Mouse (Mus musculus) neural tube, embryonic 12.5 days (tissue): ENCODE results near the gene Haao. TPM values are rescaled to one million over a fixed set of nuclear protein-coding genes. Genes with fewer than 3 reads are reported as not detected.

Source experiments
- ATAC-seq: fragments of 200-750 bp; cut with Nextera tagmentation; 2 replicates; pipeline ENCODE4 v1.8.0; 2017; ENCODE audit warnings: low read depth, mild to moderate bottlenecking, moderate TSS enrichment, moderate library complexity; ENCODE audit not compliant: low FRiP score
- H3K27ac ChIP-seq: fragments of 300-500 bp; sonication (generic); 2 replicates; pipeline ENCODE4 v1.5.1; 2016
- H3K27me3 ChIP-seq: fragments of 300-500 bp; sonication (generic); replicated peaks from 2 replicates; pipeline ENCODE4 v1.6.1; 2016; ENCODE audit warnings: mild to moderate bottlenecking
- H3K36me3 ChIP-seq: fragments of 300-500 bp; sonication (generic); 2 replicates; pipeline ENCODE4 v1.6.1; 2016; ENCODE audit warnings: mild to moderate bottlenecking
- H3K4me1 ChIP-seq: fragments of 300-500 bp; sonication (generic); 2 replicates; pipeline ENCODE4 v1.6.1; 2016
- H3K4me2 ChIP-seq: fragments of 300-500 bp; sonication (generic); replicated peaks from 2 replicates; pipeline ENCODE4 v1.6.1; 2016; ENCODE audit warnings: mild to moderate bottlenecking
- H3K4me3 ChIP-seq: fragments of 300-500 bp; sonication (generic); 2 replicates; pipeline ENCODE4 v1.5.1; 2016
- H3K9ac ChIP-seq: fragments of 300-500 bp; sonication (generic); 2 replicates; pipeline ENCODE4 v1.6.1; 2016; ENCODE audit warnings: mild to moderate bottlenecking
- H3K9me3 ChIP-seq: fragments of 300-500 bp; sonication (generic); 2 replicates; pipeline ENCODE4 v1.6.1; 2016; ENCODE audit warnings: mild to moderate bottlenecking
- WGBS: fragments of 180-500 bp; shearing (Covaris S2); methylation state at CpG from one replicate; pipeline ENCODE4 v1.1.7; 2016; 5-methylcytosine and 5-hydroxymethylcytosine counted together
- polyA plus RNA-seq: library from polyadenylated mRNA; unstranded; fragments of >200 nt; fragmentation: Nextera tagmentation; extraction: Ambion mirVana; gene quantifications from 2 replicates; pipeline ENCODE4 v1.2.1, GENCODE M21; 2016

Haao gene
- polyA plus RNA-seq, 1 experiment from 2014 or later = not detected

DNA sequence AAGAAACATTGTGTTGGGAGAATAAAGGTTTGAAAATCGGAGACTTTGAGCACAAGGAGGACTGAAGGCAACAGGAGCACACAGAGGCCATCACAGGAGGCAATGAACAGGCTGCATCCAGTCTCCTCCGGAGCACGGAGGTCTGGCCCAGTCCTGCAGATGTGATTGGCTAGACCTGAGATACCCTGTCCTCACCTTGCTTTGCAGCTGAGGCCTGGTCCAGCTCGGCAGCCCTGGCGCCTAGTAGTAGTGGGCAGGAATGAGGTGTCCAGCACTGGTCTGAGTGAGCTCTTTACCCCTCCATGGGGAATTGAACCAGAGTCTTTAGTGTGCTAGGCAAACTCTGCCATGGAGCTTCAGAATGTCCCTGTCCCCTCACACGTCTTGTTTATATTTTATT lies 663 bp downstream of the Haao start:
- Histone ChIP-seq H3K4me2 (no peak overlapping the region), H3K4me1 (peaks cover 4% of the 10 kb centered on the region; the same call in 1 of the 2 replicates), H3K36me3 (no peaks in the 10 kb centered on the region), H3K4me3 (no peak overlapping the region), H3K9ac (no peak overlapping the region), H3K27me3 (no peaks in the 10 kb centered on the region), H3K27ac (no peak overlapping the region), H3K9me3 (no peaks in the 10 kb centered on the region)
- 89% methylated on average over 6 of the region's 6 CpGs for WGBS
- no peak for ATAC-seq

DNA sequence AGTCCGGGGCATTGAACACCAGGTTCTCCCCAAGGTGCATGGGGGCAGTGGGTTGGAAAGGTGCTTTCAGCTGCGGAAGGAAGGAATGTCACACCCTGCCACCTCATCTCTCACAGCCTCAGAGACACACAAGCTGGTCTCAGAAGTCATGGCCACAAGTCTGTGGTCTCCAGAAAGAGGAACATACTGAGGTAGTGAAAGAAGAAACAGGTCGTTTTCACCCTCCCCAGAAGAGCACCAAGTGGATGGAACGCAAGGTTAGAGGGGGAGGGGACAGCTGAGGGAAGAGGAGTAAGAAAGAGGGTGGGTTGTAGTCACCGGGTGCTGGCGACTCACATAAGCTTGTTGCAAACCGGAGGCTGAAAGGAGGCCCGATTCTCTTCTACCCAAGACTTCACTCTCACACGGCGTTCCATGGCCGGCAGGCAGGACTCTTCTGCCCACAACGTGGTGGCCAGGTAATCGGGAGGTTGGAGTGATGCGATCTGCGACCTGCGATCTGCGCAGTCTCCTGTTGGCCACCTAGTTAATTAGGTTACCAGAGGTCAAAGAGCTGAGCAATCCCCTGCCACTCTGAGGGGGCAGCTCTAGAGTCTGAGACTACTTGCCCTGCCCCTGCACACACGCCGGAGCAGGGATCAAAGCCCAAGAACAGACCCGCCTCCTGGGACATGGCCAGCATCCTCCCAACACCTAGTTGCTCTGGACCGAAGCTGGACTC lies 1.3 kb downstream of the Haao start:
- H3K9ac ChIP-seq = no peak overlapping the region
- no peaks in the 10 kb centered on the region for H3K36me3 ChIP-seq
- H3K4me2 ChIP-seq = no peak overlapping the region
- H3K27me3 ChIP-seq = no peaks in the 10 kb centered on the region
- no peak for ATAC-seq
- WGBS = 82% methylated on average over 21 of the region's 21 CpGs
- no peaks in the 10 kb centered on the region for H3K9me3 ChIP-seq
- no peak overlapping the region for H3K27ac ChIP-seq
- peaks cover 4% of the 10 kb centered on the region; the same call in 1 of the 2 replicates for H3K4me1 ChIP-seq
- H3K4me3 ChIP-seq = no peak overlapping the region

- Histone ChIP-seq H3K36me3 (no peaks in the 10 kb centered on the region), H3K9ac (no peak overlapping the region), H3K4me2 (no peak overlapping the region), H3K4me3 (no peak overlapping the region), H3K27ac (no peak overlapping the region), H3K27me3 (no peaks in the 10 kb centered on the region), H3K4me1 (peaks cover 4% of the 10 kb centered on the region; the same call in 1 of the 2 replicates), H3K9me3 (no peaks in the 10 kb centered on the region)
- 88% methylated on average over 8 of the region's 8 CpGs for WGBS
- ATAC-seq = no peak
Measured at GRCm38 (mm10) chr17:83845538-83845937, 2.2 kb downstream of the Haao start.

DNA sequence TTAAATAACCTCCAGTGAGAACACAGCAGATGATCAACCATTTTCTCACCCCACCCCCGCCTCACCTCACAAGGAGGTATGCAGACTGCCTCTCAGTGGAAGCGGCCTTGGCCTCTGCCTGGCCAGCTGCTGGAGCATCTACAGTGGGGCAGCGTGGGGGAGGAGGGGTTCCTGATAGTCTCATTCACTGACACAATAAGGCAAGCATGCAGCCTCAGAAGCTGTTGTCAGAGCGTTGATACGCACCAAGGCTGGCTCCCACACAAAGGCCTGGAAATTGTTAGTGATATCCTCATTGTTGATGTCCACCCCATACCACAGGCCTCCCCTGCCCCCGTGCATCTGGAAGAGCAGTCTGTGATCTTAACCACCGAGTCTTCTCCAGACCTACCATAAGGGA lies 4.0 kb downstream of the Haao start:
- no peaks in the 10 kb centered on the region for H3K27me3 ChIP-seq
- H3K4me2 ChIP-seq = no peak overlapping the region
- no peak overlapping the region for H3K27ac ChIP-seq
- H3K4me1 ChIP-seq = no peaks in the 10 kb centered on the region
- no peaks in the 10 kb centered on the region for H3K36me3 ChIP-seq
- H3K9me3 ChIP-seq = no peaks in the 10 kb centered on the region
- no peak for ATAC-seq
- no peak overlapping the region for H3K4me3 ChIP-seq
- no peak overlapping the region for H3K9ac ChIP-seq
- 76% methylated on average over 7 of the region's 7 CpGs for WGBS

- WGBS = 87% methylated on average over 5 of the region's 5 CpGs
- no peaks in the 10 kb centered on the region for H3K9me3 ChIP-seq
- no peak overlapping the region for H3K4me3 ChIP-seq
- no peak overlapping the region for H3K4me2 ChIP-seq
- H3K9ac ChIP-seq = no peak overlapping the region
- no peaks in the 10 kb centered on the region for H3K36me3 ChIP-seq
- no peak for ATAC-seq
- no peaks in the 10 kb centered on the region for H3K27me3 ChIP-seq
- no peaks in the 10 kb centered on the region for H3K4me1 ChIP-seq
- no peak overlapping the region for H3K27ac ChIP-seq
Measured at GRCm38 (mm10) chr17:83841011-83841410, 6.8 kb downstream of the Haao start.

- Histone ChIP-seq H3K27ac (no peak overlapping the region), H3K4me2 (no peak overlapping the region), H3K36me3 (no peaks in the 10 kb centered on the region), H3K4me3 (no peak overlapping the region), H3K4me1 (no peaks in the 10 kb centered on the region), H3K27me3 (no peaks in the 10 kb centered on the region), H3K9ac (no peak overlapping the region), H3K9me3 (no peaks in the 10 kb centered on the region)
- WGBS = 65% methylated on average over 9 of the region's 9 CpGs
- ATAC-seq = no peak
Measured at GRCm38 (mm10) chr17:83839132-83839531, 8.6 kb downstream of the Haao start.

GRCm38 (mm10) chr17:83837659-83838190 lies 10.0 kb downstream of the Haao start:
- H3K27me3 ChIP-seq = no peaks in the 10 kb centered on the region
- no peak overlapping the region for H3K4me3 ChIP-seq
- no peaks in the 10 kb centered on the region for H3K36me3 ChIP-seq
- H3K9me3 ChIP-seq = no peaks in the 10 kb centered on the region
- H3K4me1 ChIP-seq = no peaks in the 10 kb centered on the region
- no peak overlapping the region for H3K27ac ChIP-seq
- WGBS = 75% methylated on average over 8 of the region's 8 CpGs
- no peak for ATAC-seq
- H3K4me2 ChIP-seq = no peak overlapping the region
- no peak overlapping the region for H3K9ac ChIP-seq

DNA sequence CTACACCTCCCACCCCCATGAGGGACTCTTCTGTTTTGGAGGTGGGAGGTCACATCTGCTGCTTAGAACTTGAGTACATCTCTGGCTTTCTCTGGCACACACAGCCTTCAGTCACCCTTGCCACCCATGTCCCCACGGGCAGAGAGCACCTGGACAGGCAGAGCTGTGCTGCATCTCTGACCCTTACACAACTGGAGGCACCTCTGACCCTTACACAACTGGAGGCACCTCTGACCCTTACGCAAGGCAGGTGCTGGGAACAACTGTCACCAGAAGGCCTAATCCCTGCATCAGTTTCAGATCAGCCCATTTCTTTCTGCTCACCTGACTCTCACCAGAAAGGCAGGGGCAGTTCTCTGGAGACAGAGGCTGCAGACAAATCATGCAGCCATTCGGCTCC lies 11.7 kb downstream of the Haao start:
- H3K36me3 ChIP-seq = no peaks in the 10 kb centered on the region
- no peak overlapping the region for H3K9ac ChIP-seq
- 71% methylated on average over 3 of the region's 3 CpGs for WGBS
- no peaks in the 10 kb centered on the region for H3K27me3 ChIP-seq
- no peaks in the 10 kb centered on the region for H3K9me3 ChIP-seq
- ATAC-seq = no peak
- H3K4me2 ChIP-seq = no peak overlapping the region
- no peaks in the 10 kb centered on the region for H3K4me1 ChIP-seq
- no peak overlapping the region for H3K27ac ChIP-seq
- H3K4me3 ChIP-seq = no peak overlapping the region

GRCm38 (mm10) chr17:83834120-83834519 lies 13.6 kb downstream of the Haao start:
- no peak overlapping the region for H3K9ac ChIP-seq
- H3K36me3 ChIP-seq = no peaks in the 10 kb centered on the region
- H3K27me3 ChIP-seq = no peaks in the 10 kb centered on the region
- no peak for ATAC-seq
- H3K9me3 ChIP-seq = no peaks in the 10 kb centered on the region
- no peaks in the 10 kb centered on the region for H3K4me1 ChIP-seq
- no peak overlapping the region for H3K4me2 ChIP-seq
- 63% methylated on average over 4 of the region's 4 CpGs for WGBS
- H3K27ac ChIP-seq = no peak overlapping the region
- H3K4me3 ChIP-seq = no peak overlapping the region

- no peaks in the 10 kb centered on the region for H3K4me1 ChIP-seq
- 94% methylated on average over 4 of the region's 4 CpGs for WGBS
- no peak overlapping the region for H3K4me3 ChIP-seq
- no peak overlapping the region for H3K9ac ChIP-seq
- no peaks in the 10 kb centered on the region for H3K9me3 ChIP-seq
- no peaks in the 10 kb centered on the region for H3K27me3 ChIP-seq
- no peak for ATAC-seq
- H3K4me2 ChIP-seq = no peak overlapping the region
- H3K36me3 ChIP-seq = no peaks in the 10 kb centered on the region
- H3K27ac ChIP-seq = no peak overlapping the region
Measured at GRCm38 (mm10) chr17:83830616-83831292, 17.0 kb downstream of the Haao start.

DNA sequence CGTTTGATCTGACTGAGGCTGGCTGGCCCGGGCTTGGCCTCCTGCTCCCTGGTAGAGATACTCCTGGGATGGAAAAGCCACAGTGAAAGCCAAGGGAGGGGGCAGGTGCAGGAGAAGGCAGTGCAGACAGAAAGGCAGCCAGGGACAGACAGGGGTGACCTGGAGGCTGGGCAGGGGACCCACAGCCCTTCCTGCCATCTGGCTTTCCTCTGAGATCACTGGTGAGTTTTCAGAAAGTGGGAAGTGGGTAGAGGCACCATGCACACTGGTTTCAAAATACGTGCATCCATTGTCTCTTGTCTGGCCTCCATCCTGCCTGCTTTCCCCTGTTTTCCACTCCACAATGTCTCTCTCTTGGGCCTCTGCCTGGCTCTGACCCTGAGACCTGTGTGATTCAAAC lies 18.4 kb downstream of the Haao start:
- H3K4me2 ChIP-seq = no peak overlapping the region
- H3K27ac ChIP-seq = no peak overlapping the region
- no peak overlapping the region for H3K9ac ChIP-seq

DNA sequence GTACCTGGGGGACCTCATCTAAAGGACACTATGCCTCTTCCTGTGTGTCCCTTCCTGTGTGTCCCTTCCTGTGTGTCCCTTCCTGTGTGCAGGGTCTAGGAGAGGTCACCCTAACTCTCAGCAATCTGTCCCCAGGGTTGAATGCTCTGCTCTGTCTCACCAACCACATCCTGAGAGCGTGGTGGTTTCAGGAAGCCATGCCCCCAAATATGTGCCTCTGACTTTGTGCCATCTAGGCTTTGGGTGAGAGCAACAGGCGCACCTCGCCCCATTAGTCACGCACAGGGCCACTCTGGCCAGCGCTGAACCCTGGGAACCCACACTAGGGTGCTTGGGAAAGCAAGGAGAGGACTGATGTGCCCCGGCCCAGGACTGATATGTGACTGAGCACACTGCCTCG lies 23.9 kb downstream of the Haao start:
- 94% methylated on average over 7 of the region's 7 CpGs for WGBS
- no peak for ATAC-seq
- Histone ChIP-seq H3K9ac (no peak overlapping the region), H3K36me3 (no peaks in the 10 kb centered on the region), H3K4me1 (peaks cover 12% of the 10 kb centered on the region), H3K9me3 (no peaks in the 10 kb centered on the region), H3K27me3 (no peaks in the 10 kb centered on the region), H3K4me2 (no peak overlapping the region), H3K27ac (no peak overlapping the region), H3K4me3 (no peak overlapping the region)

More for the DNA sequence above, 18.4 kb downstream of the Haao start:
- no peak for ATAC-seq
- WGBS = 65% methylated on average over 3 of the region's 3 CpGs
- no peaks in the 10 kb centered on the region for H3K4me1 ChIP-seq
- no peaks in the 10 kb centered on the region for H3K27me3 ChIP-seq
- H3K4me3 ChIP-seq = no peak overlapping the region
- no peaks in the 10 kb centered on the region for H3K9me3 ChIP-seq
- no peaks in the 10 kb centered on the region for H3K36me3 ChIP-seq
